Mouse (Mus musculus): ENCODE results near the gene Nek6.

Nek6 gene

DNA sequence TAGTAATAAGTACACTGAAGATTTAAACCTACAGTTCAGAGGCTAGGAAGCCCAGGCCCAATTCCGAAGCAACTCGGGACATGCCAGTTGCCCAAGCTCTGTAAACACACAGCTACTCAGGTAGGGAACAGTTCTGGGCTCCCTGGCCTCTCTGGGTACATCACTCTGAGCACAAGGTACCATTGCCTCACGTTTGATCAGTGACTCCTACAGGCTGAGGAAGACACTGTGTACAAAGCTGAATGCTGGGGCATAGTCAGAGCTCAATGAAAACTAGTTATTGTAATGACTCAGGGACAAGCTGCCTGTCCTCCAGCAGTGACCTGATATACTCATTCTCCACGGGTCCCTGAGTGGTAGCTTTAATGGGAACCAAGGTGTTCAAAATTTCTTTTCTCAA, 109.6 kb downstream of the Nek6 start:
- DNase-seq (ENCODE audit: low read depth, low spot score), result no peak

DNA sequence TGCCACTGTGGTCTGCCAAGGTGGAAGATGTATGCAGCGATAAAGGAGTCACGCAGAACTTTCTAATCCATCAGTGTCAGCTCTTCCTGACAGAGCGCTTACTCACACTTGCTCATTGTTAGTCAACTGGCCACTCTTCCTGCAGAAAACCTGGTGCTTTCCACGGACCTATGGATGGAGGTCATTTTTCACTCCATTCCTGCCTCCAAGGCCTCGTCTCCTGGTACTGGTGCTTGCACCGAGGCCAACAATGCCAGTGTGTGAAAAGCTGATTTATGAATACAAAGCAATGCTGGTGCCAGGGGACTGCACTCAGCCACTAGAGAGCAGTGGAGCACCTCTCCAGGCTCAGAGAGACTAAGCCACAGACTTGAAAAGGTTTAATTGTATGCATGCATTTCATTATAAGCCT, 110.2 kb downstream of the Nek6 start:
- peak; percentile 32 for DNase-seq (ENCODE audit: low read depth, low spot score)

DNA sequence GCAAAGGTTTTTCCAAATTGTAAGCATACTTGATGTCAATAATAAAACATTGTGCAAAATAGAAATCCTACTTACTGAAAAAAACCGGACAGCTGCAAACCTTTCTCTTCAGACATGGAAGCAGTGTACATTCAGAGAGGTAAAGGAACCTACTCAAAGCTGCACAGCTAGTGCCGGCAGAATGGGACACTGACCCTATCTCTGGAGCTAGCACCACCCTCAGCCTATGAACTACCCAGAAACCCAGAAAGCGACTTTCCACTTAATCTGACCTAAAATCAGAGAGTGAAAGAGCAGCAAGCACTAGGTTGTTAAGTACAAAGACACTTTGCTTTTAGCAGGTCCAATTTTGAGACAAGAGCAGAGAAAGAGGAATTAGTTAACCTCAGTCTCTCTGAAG, 112.0 kb downstream of the Nek6 start:
- DNase-seq (ENCODE audit: low read depth, low spot score), result no peak

DNA sequence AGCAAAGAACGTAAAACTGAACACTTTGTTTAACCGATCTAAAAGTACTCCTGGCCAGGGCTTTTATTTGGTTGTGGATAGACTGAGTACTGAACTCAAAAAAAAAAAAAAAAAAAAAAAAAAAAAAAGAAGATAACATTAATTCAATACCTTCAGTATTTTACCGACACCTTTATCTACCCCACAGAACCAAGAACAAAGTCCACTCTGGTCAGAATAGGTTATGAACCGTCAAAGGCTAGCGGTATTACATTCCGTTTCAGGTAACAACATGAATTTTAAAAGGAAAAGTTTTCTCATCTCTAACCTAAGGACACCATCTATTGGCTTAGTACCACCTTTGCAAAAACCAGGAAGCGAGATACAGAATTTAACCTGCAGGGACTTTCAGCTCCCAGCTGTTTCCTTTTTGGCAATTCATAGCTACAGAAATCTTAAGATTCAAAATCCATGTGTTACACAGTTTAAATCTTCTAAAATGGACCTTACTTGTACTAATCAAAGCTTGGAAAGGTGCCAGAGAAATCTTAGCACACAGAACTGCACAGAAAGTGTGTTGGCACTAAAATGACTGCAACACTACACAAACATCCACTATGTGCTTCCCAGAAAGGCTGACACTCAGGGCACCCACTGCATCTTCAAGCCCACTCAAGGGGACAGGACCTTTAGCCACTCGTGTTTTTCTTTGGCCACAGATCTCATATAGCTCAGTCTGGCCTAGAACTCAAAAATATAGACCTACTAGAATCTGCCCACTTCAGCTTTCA, 112.6 kb downstream of the Nek6 start:
- no peak for DNase-seq (ENCODE audit: low read depth, low spot score)

DNA sequence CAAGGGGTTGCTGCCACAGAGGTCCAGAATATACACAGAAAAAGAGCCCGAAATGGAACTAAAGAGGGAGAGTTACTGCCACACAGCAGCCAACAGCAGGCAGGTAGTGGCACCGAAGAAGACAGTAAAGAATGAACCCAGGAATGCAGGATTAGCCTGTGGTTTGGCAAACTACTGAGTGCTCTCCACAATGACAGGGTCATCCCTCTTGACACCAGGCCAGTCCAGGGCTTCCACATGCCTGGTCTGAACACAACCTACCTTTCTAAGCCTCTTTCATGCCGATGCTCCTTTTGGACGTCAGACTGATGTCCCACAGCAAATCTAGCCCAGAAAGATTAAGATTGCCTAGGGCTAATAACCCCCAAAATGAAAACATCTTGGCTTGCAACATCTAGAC, 117.4 kb downstream of the Nek6 start:
- no peak for DNase-seq (ENCODE audit: low read depth, low spot score)

DNA sequence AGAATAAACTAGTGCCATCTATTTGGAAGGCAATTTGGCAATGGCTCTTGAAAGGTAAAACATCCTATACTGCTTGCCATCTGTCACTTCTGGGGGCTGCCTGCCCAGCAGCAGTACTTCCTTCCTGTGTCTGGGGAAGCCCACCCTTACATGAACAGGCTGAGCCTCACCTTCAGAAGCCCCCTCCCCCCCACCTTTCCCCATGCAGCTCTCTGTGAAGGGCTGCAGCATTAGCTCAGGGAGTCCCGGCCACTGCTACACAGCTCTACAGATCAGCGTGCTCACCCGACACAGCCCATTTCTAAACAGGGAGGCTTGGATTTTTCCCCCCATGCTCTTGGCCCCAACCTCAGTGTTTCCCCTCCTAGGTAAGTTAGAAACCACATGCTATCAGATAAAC, 118.0 kb downstream of the Nek6 start:
- no peak for DNase-seq (ENCODE audit: low read depth, low spot score)

DNA sequence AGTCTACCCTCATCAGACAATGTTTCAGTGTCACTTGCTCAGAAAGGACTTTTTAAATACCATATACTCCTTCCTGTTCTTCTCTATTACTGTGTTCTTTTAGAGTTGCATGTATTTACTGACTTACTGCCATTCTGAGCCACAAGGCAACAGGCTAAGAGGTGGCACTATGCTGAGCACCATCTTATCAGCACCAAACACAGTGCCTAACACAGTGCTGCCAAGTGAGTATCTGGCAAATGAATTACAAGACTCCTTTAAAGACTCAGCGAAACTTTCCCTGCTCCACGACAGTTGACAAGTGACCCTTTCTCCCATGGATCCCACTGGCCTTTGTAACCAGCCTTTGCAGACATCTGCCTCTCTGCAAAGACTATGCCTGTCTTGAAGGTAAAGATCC, 119.1 kb downstream of the Nek6 start:
- no peak for DNase-seq (ENCODE audit: low read depth, low spot score)

DNA sequence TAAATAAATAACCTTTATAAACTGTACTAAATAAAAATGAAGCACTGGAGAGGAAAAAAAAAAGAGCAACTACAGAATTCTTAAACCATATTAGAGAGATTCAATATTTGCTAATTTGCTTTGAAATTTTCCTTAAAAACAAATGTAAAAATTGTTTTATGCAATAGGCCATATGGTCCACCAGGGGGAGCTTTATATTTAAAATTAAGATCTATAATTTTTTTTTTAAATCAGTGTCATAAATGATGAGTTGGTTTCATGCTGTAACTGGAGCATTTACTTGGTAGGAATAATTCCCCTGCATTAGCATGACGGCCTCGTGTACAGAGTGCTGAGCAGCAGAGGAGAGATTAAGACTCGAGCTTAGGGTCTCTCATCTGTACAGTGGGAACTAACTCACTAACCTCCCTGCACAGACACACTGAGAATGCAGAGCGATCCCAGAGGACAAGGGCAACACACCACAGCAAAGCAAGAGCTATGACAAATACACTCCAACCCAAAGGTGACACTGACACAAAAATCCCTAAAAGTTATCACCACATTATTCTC, 126.3 kb downstream of the Nek6 start:
- DNase-seq (ENCODE audit: low read depth, low spot score), result no peak

DNA sequence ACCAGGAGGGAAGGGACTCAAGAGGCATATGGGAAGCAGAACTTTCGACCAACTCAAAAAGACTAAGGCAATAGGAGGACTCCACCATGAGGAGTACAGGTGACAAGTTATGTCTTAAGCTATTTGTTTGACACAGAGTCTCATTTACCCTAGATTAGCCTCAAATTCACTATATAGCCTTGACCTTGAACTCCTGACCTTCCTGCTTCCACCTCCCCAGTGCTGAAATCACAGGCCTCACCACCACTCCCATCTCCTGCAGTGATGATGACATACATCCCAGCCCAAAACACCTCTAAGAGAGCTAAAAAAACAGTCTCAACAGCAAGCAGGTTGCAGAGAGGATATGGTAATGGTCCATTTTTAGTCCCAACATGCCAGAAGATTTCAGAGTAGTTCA, 130.3 kb downstream of the Nek6 start:
- DNase-seq (ENCODE audit: low read depth, low spot score), result no peak

DNA sequence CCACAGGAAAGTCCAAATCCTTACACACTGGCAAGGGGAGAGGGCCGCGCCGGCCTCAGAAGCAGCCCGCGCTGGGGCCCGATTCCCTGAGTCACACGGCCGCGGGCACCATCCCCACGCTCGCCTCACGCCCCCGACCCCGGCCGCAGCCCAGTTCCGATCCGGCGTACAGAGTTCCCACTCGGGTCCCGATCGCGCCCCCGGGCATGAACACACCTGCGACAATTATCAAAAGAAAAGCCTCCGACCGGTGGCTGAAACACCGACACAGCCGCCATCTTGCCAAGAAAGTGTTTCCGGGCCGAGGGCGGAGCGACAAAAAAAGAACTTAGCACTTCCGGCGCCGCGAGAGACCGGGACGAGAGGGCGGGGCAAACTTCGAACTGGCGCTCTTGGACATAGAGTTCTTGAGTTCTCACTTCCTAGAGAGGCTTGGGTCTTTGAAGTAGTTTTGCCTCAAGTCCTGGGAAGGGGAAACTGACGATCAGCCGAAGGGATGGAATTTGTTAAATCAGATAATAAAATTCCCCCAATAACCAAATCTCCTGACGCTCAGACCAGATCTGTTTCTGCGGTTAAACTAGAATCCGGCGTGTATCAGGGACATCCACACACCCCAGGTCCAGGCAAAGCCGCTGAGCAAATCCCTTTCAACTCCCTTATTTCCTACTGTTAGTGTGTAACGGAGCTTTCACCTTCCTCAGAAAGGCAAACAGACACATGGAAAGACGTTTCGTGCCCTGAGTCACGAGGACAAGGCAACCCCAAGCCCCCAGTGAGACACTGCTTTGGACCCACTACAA, 132.4 kb downstream of the Nek6 start, which contains the start of gene Psmb7:
Gene Psmb7 (minus strand): TSS at position 463 of the 803 bp plus-strand sequence.
- peak; percentile 87 for DNase-seq (ENCODE audit: low read depth, low spot score)

Data from retina, postnatal 7 days (tissue).